Mouse (Mus musculus): ENCODE data around the gene Mypn. TPM values are rescaled to one million over a fixed set of nuclear protein-coding genes. Genes with fewer than 3 reads are reported as not detected.

The Mypn gene
- polyA plus RNA-seq, 1 experiment from 2014 or later = not detected

GRCm38 (mm10) chr10:63240868-63241271 lies 37.1 kb upstream of the Mypn start:
- no peaks in the 10 kb centered on the region for H3K9me3 ChIP-seq (ENCODE audit: control insufficient read depth, low read length)
- no peak overlapping the region for H3K4me2 ChIP-seq (ENCODE audit: low read depth, low read length, severe bottlenecking)
- WGBS = 77% methylated on average over 2 of the region's 2 CpGs
- no peak for ATAC-seq (replicated peaks; ENCODE audit: low FRiP score)
- no peak overlapping the region for H3K27ac ChIP-seq (ENCODE audit: low read depth, low read length)
- no peak overlapping the region for H3K4me3 ChIP-seq (ENCODE audit: low read depth, low read length)
- no peak overlapping the region for H3K9ac ChIP-seq (ENCODE audit: low read length)
- H3K4me1 ChIP-seq (replicated peaks; ENCODE audit: control insufficient read depth, insufficient read depth, low read length) = peaks cover 2% of the 10 kb centered on the region; the same call in 1 of the 2 replicates
- DNase-seq (ENCODE audit: low spot score) = no peak
- no peaks in the 10 kb centered on the region for H3K27me3 ChIP-seq (ENCODE audit: control insufficient read depth, insufficient read depth, low read length)
- no peaks in the 10 kb centered on the region; the same call in 1 of the 2 replicates for H3K36me3 ChIP-seq (ENCODE audit: control insufficient read depth, insufficient read depth, low read length)

- Histone ChIP-seq H3K27ac (ENCODE audit: low read depth, low read length) (no peak overlapping the region), H3K9me3 (ENCODE audit: control insufficient read depth, low read length) (no peaks in the 10 kb centered on the region), H3K4me3 (ENCODE audit: low read depth, low read length) (no peak overlapping the region), H3K27me3 (ENCODE audit: control insufficient read depth, insufficient read depth, low read length) (no peaks in the 10 kb centered on the region), H3K4me2 (ENCODE audit: low read depth, low read length, severe bottlenecking) (no peak overlapping the region), H3K36me3 (ENCODE audit: control insufficient read depth, insufficient read depth, low read length) (no peaks in the 10 kb centered on the region), H3K9ac (ENCODE audit: low read length) (no peak overlapping the region), H3K4me1 (replicated peaks; ENCODE audit: control insufficient read depth, insufficient read depth, low read length) (peaks cover 2% of the 10 kb centered on the region; the same call in 1 of the 2 replicates)
- ATAC-seq (replicated peaks; ENCODE audit: low FRiP score) = no peak
- 82% methylated on average over 2 of the region's 2 CpGs for WGBS
- DNase-seq (ENCODE audit: low spot score) = no peak
Observed at GRCm38 (mm10) chr10:63239848-63240247, 36.1 kb upstream of the Mypn start.

DNA sequence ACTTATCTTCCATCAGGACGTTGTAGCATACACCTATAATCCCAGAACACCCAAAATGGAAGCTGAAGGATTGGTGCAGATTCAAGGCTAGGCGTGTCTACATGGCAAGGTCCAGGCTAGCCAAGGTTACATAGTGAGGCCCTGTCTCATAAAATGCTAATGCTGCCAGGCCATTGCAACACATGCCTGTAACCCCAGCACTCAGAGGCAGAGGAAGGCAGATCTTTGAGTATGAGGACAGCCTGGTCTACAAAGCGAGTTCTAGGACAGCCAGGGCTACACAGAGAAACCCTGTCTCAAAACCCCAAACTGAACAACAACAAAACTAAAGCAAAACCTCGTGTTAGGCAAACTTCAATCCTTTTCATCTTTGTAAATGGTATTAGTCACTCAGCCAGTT lies 34.3 kb upstream of the Mypn start:
- Histone ChIP-seq H3K27me3 (ENCODE audit: control insufficient read depth, insufficient read depth, low read length) (no peaks in the 10 kb centered on the region), H3K4me3 (ENCODE audit: low read depth, low read length) (no peak overlapping the region)
- WGBS = 78% methylated on average over 4 of the region's 4 CpGs

GRCm38 (mm10) chr10:63237206-63237605 lies 33.5 kb upstream of the Mypn start:
- Histone ChIP-seq H3K27me3 (ENCODE audit: control insufficient read depth, insufficient read depth, low read length) (no peaks in the 10 kb centered on the region), H3K36me3 (ENCODE audit: control insufficient read depth, insufficient read depth, low read length) (no peaks in the 10 kb centered on the region), H3K9ac (ENCODE audit: low read length) (no peak overlapping the region), H3K9me3 (ENCODE audit: control insufficient read depth, low read length) (no peaks in the 10 kb centered on the region), H3K27ac (ENCODE audit: low read depth, low read length) (no peak overlapping the region), H3K4me3 (ENCODE audit: low read depth, low read length) (no peak overlapping the region), H3K4me2 (ENCODE audit: low read depth, low read length, severe bottlenecking) (no peak overlapping the region), H3K4me1 (replicated peaks; ENCODE audit: control insufficient read depth, insufficient read depth, low read length) (no peaks in the 10 kb centered on the region)
- ATAC-seq (replicated peaks; ENCODE audit: low FRiP score) (no peak), DNase-seq (ENCODE audit: low spot score) (no peak)
- 46% methylated on average over 2 of the region's 2 CpGs for WGBS

More for the DNA sequence above, 34.3 kb upstream of the Mypn start:
- Histone ChIP-seq H3K9ac (ENCODE audit: low read length) (no peak overlapping the region), H3K27ac (ENCODE audit: low read depth, low read length) (no peak overlapping the region), H3K4me2 (ENCODE audit: low read depth, low read length, severe bottlenecking) (no peak overlapping the region), H3K36me3 (ENCODE audit: control insufficient read depth, insufficient read depth, low read length) (no peaks in the 10 kb centered on the region), H3K4me1 (replicated peaks; ENCODE audit: control insufficient read depth, insufficient read depth, low read length) (peaks cover 2% of the 10 kb centered on the region; the same call in 1 of the 2 replicates), H3K9me3 (ENCODE audit: control insufficient read depth, low read length) (no peaks in the 10 kb centered on the region)
- no peak for DNase-seq (ENCODE audit: low spot score)
- ATAC-seq (replicated peaks; ENCODE audit: low FRiP score) = no peak

GRCm38 (mm10) chr10:63236663-63237062 lies 32.9 kb upstream of the Mypn start:
- no peak overlapping the region for H3K4me3 ChIP-seq (ENCODE audit: low read depth, low read length)
- H3K27me3 ChIP-seq (ENCODE audit: control insufficient read depth, insufficient read depth, low read length) = no peaks in the 10 kb centered on the region
- H3K36me3 ChIP-seq (ENCODE audit: control insufficient read depth, insufficient read depth, low read length) = no peaks in the 10 kb centered on the region
- H3K27ac ChIP-seq (ENCODE audit: low read depth, low read length) = no peak overlapping the region
- no peak overlapping the region for H3K9ac ChIP-seq (ENCODE audit: low read length)
- WGBS = 94% methylated on average over 6 of the region's 6 CpGs
- no peaks in the 10 kb centered on the region for H3K9me3 ChIP-seq (ENCODE audit: control insufficient read depth, low read length)
- DNase-seq (ENCODE audit: low spot score) = no peak
- no peaks in the 10 kb centered on the region for H3K4me1 ChIP-seq (replicated peaks; ENCODE audit: control insufficient read depth, insufficient read depth, low read length)
- ATAC-seq (replicated peaks; ENCODE audit: low FRiP score) = no peak
- no peak overlapping the region for H3K4me2 ChIP-seq (ENCODE audit: low read depth, low read length, severe bottlenecking)

DNA sequence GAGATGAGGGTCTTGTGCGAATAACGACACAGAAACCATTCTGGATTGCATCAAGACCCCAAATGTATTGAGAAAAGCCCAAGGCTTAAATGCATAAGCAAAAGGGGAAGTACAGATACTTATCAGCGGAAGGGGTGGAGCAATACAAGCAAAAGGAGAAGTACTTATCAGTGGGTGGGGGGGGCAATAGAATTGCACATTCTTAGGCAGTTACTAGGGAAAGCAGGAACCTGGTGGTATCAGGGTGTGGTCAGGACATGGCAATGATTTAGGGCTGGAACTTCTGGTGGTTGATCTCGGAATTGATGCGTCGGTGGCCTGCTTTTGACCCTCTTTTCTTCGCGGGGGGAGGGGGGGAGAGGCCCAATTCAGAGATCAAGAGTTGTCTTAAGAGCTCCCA lies 32.1 kb upstream of the Mypn start:
- H3K9me3 ChIP-seq (ENCODE audit: control insufficient read depth, low read length) = no peaks in the 10 kb centered on the region
- no peaks in the 10 kb centered on the region for H3K4me1 ChIP-seq (replicated peaks; ENCODE audit: control insufficient read depth, insufficient read depth, low read length)
- H3K4me3 ChIP-seq (ENCODE audit: low read depth, low read length) = no peak overlapping the region
- no peaks in the 10 kb centered on the region for H3K36me3 ChIP-seq (ENCODE audit: control insufficient read depth, insufficient read depth, low read length)
- ATAC-seq (replicated peaks; ENCODE audit: low FRiP score) = no peak
- H3K27me3 ChIP-seq (ENCODE audit: control insufficient read depth, insufficient read depth, low read length) = no peaks in the 10 kb centered on the region
- no peak overlapping the region for H3K4me2 ChIP-seq (ENCODE audit: low read depth, low read length, severe bottlenecking)
- no peak for DNase-seq (ENCODE audit: low spot score)
- no peak overlapping the region for H3K27ac ChIP-seq (ENCODE audit: low read depth, low read length)
- H3K9ac ChIP-seq (ENCODE audit: low read length) = no peak overlapping the region
- 83% methylated on average over 8 of the region's 8 CpGs for WGBS

- no peak for DNase-seq (ENCODE audit: low spot score)
- no peak overlapping the region for H3K4me3 ChIP-seq (ENCODE audit: low read depth, low read length)
- ATAC-seq (replicated peaks; ENCODE audit: low FRiP score) = no peak
- no peaks in the 10 kb centered on the region for H3K27me3 ChIP-seq (ENCODE audit: control insufficient read depth, insufficient read depth, low read length)
- H3K4me2 ChIP-seq (ENCODE audit: low read depth, low read length, severe bottlenecking) = no peak overlapping the region
- no peak overlapping the region for H3K9ac ChIP-seq (ENCODE audit: low read length)
- no peaks in the 10 kb centered on the region for H3K36me3 ChIP-seq (ENCODE audit: control insufficient read depth, insufficient read depth, low read length)
- no peak overlapping the region for H3K27ac ChIP-seq (ENCODE audit: low read depth, low read length)
- H3K4me1 ChIP-seq (replicated peaks; ENCODE audit: control insufficient read depth, insufficient read depth, low read length) = no peaks in the 10 kb centered on the region
- no peaks in the 10 kb centered on the region for H3K9me3 ChIP-seq (ENCODE audit: control insufficient read depth, low read length)
- 79% methylated on average over 5 of the region's 5 CpGs for WGBS
Observed at GRCm38 (mm10) chr10:63234133-63234532, 30.4 kb upstream of the Mypn start.

GRCm38 (mm10) chr10:63231630-63232029 lies 27.9 kb upstream of the Mypn start:
- Histone ChIP-seq H3K27me3 (ENCODE audit: control insufficient read depth, insufficient read depth, low read length) (no peaks in the 10 kb centered on the region), H3K27ac (ENCODE audit: low read depth, low read length) (no peak overlapping the region), H3K9ac (ENCODE audit: low read length) (no peak overlapping the region), H3K4me1 (replicated peaks; ENCODE audit: control insufficient read depth, insufficient read depth, low read length) (no peaks in the 10 kb centered on the region), H3K9me3 (ENCODE audit: control insufficient read depth, low read length) (no peaks in the 10 kb centered on the region), H3K4me2 (ENCODE audit: low read depth, low read length, severe bottlenecking) (no peak overlapping the region), H3K4me3 (ENCODE audit: low read depth, low read length) (no peak overlapping the region), H3K36me3 (ENCODE audit: control insufficient read depth, insufficient read depth, low read length) (no peaks in the 10 kb centered on the region)
- 87% methylated on average over 5 of the region's 5 CpGs for WGBS
- DNase-seq (ENCODE audit: low spot score) (no peak), ATAC-seq (replicated peaks; ENCODE audit: low FRiP score) (no peak)

DNA sequence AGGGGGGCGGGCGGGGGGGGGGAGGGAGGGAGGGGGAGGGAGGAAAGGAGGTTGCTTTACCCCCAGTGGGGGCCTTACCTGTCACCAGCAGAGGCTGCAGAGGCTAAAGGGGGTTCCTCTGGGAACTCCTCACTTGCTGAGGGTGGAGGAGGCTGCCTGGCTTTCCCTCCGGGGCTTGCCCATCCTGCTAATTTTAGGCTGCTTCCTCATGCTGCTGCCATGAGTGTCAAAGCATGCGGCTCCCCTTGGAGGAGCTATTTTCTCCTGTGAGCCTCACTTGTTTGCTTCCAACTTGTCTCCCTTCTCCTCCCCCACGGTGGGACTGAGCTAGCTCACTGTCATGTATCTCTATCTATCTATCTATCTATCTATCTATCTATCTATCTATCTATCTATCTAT lies 27.1 kb upstream of the Mypn start:
- no peaks in the 10 kb centered on the region for H3K4me1 ChIP-seq (replicated peaks; ENCODE audit: control insufficient read depth, insufficient read depth, low read length)
- H3K4me3 ChIP-seq (ENCODE audit: low read depth, low read length) = no peak overlapping the region
- no peak overlapping the region for H3K4me2 ChIP-seq (ENCODE audit: low read depth, low read length, severe bottlenecking)
- H3K27me3 ChIP-seq (ENCODE audit: control insufficient read depth, insufficient read depth, low read length) = no peaks in the 10 kb centered on the region
- H3K27ac ChIP-seq (ENCODE audit: low read depth, low read length) = no peak overlapping the region
- DNase-seq (ENCODE audit: low spot score) (no peak), ATAC-seq (replicated peaks; ENCODE audit: low FRiP score) (no peak)
- no peaks in the 10 kb centered on the region for H3K9me3 ChIP-seq (ENCODE audit: control insufficient read depth, low read length)
- no peak overlapping the region for H3K9ac ChIP-seq (ENCODE audit: low read length)
- 47% methylated on average over 3 of the region's 5 CpGs for WGBS
- H3K36me3 ChIP-seq (ENCODE audit: control insufficient read depth, insufficient read depth, low read length) = no peaks in the 10 kb centered on the region

Data from forebrain, embryonic 11.5 days (tissue).